Mouse (Mus musculus) ovary, adult 18-20 months (tissue): ENCODE results near the gene Nmral1.
"Not testable (repeated sequence)": the region's sequence is repeated elsewhere in the genome, so short reads cannot be mapped to it uniquely, and the experiment has no call there.

Experiments used
- DNase-seq: peaks from one replicate; pipeline ENCODE4 v3.0.0; 2022; ENCODE audit warnings: low spot score, mixed read lengths

The Nmral1 gene

GRCm38 (mm10) chr16:4713861-4714710 is 5.1 kb downstream of the Nmral1 start:
- no peak for DNase-seq

GRCm38 (mm10) chr16:4711173-4711572 is 8.0 kb downstream of the Nmral1 start:
- DNase-seq, result no peak

GRCm38 (mm10) chr16:4705541-4705940 is 13.6 kb downstream of the Nmral1 start:
- no peak for DNase-seq

GRCm38 (mm10) chr16:4702646-4703045 is 16.5 kb downstream of the Nmral1 start:
- no peak for DNase-seq

GRCm38 (mm10) chr16:4701211-4701610 is 17.9 kb downstream of the Nmral1 start:
- no peak for DNase-seq

GRCm38 (mm10) chr16:4689371-4689770 is 29.8 kb downstream of the Nmral1 start:
- DNase-seq, result not testable (repeated sequence)

- no peak for DNase-seq
Observed at GRCm38 (mm10) chr16:4684457-4684791, 34.7 kb downstream of the Nmral1 start.

- peak; percentile 88 for DNase-seq
Observed at GRCm38 (mm10) chr16:4683581-4684456, 35.3 kb downstream of the Nmral1 start.

- no peak for DNase-seq
Observed at GRCm38 (mm10) chr16:4683193-4683580, 36.0 kb downstream of the Nmral1 start.

GRCm38 (mm10) chr16:4682628-4683179 is 36.5 kb downstream of the Nmral1 start:
- no peak for DNase-seq

- DNase-seq, result not testable (repeated sequence)
Observed at GRCm38 (mm10) chr16:4680922-4681455, 38.2 kb downstream of the Nmral1 start.

- DNase-seq, result peak; percentile 88
Observed at GRCm38 (mm10) chr16:4679121-4680018, 39.8 kb downstream of the Nmral1 start, which contains the start of gene Coro7. Gene Coro7, minus strand, starts transcription at chr16:4679777.

- DNase-seq, result no peak
Observed at GRCm38 (mm10) chr16:4678080-4678479, 41.1 kb downstream of the Nmral1 start.

- no peak for DNase-seq
Observed at GRCm38 (mm10) chr16:4676836-4677235, 42.3 kb downstream of the Nmral1 start.

GRCm38 (mm10) chr16:4674091-4674490 is 45.1 kb downstream of the Nmral1 start:
- DNase-seq, result no peak

GRCm38 (mm10) chr16:4670317-4670716 is 48.8 kb downstream of the Nmral1 start:
- DNase-seq, result no peak

GRCm38 (mm10) chr16:4667190-4667808 is 51.9 kb downstream of the Nmral1 start:
- DNase-seq, result peak; percentile 63

GRCm38 (mm10) chr16:4665726-4666125 is 53.4 kb downstream of the Nmral1 start:
- no peak for DNase-seq

GRCm38 (mm10) chr16:4663806-4664205 is 55.4 kb downstream of the Nmral1 start:
- DNase-seq, result no peak

GRCm38 (mm10) chr16:4661605-4662004 is 57.6 kb downstream of the Nmral1 start:
- no peak for DNase-seq
